Mouse (Mus musculus): ENCODE results near the gene Mmd. TPM values are rescaled to one million over a fixed set of nuclear protein-coding genes. Genes with fewer than 3 reads are reported as not detected.

The Mmd gene
- total RNA-seq, 2 experiments from 2014 or later, result 364 to 381 TPM

DNA sequence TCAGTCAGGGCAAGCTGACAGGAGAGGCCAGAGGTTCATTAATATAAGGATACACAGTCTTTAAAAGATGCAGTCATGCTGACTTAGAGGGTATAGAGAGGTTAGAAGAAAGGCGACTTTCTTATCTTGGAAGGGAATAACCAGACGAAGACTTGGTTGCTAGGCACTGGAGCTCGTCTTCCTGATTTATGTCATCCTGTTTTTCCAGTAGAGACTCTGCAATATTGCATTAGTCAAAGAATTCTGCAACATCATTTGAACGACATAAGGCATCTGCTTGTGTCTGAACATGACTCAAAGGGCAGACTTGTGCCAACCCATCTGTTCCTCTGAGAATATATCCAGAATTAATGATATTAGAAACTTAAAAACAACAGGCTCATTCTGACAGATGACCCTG is 16.6 kb upstream of the Mmd start:
- DNase-seq (ENCODE audit: low spot score in 2 of 2), result peak in 1 of 2 experiments; percentile 81
- Histone ChIP-seq H3K4me3 (no peak overlapping the region), H3K27ac (peak overlapping the region; percentile 92)
- no peak for TF ChIP-seq CTCF (conservative IDR thresholded peaks at IDR 0.05)

DNA sequence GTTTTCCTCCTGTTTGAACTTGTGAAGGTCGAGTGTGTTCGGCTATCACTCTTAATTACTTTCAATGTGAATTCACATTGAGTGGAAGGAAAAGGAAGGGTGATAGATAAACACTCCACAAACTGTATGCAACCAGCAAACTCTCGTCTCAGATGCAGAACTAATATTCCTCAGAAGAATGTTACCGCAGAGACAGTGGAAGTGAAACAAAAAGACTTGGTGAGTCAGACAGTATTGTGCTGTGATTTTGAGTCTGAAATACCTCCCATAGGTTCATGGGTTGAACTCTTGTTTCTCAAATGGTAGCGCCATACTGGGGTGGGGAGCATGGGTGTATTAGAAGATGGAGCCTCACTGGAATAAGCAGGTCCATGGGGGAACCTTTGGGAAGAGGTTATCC is 14.0 kb upstream of the Mmd start:
- DNase-seq (ENCODE audit: low spot score in 2 of 2), result no peak
- Histone ChIP-seq H3K27ac (no peak overlapping the region), H3K4me3 (no peak overlapping the region)
- no peak for TF ChIP-seq CTCF (conservative IDR thresholded peaks at IDR 0.05)

- no peak overlapping the region for H3K4me3 ChIP-seq
- no peak overlapping the region for H3K27ac ChIP-seq
- TF ChIP-seq CTCF (conservative IDR thresholded peaks at IDR 0.05), result no peak
- no peak for DNase-seq (ENCODE audit: low spot score in 2 of 2)
These were observed 11.6 kb upstream of the Mmd start for GRCm38 (mm10) chr11:90237616-90238015.

DNA sequence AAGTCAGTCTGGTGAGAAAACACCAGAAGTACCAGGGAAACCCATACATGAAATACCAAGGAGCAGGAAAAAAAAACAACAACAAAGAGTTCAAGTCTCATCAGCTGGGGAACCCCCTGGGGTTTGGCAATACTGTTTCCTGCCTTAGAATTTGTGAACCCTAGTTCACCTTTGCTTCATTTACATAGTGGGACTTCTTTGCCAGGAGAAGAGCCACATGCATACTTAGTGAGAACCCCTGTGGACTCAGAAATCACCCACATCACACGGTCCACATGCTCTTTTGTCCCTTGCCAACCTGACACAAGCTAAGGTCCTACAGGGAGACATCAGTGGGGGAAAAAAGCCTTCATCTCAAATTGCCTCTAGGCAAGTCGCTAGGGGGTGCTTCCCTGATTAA is 10.6 kb upstream of the Mmd start:
- no peak overlapping the region for H3K4me3 ChIP-seq
- no peak for TF ChIP-seq CTCF (conservative IDR thresholded peaks at IDR 0.05)
- H3K27ac ChIP-seq, result no peak overlapping the region
- DNase-seq (ENCODE audit: low spot score in 2 of 2), result no peak

- no peak for DNase-seq (ENCODE audit: low spot score in 2 of 2)
- H3K4me3 ChIP-seq, result no peak overlapping the region
- TF ChIP-seq CTCF (conservative IDR thresholded peaks at IDR 0.05), result no peak
- H3K27ac ChIP-seq, result no peak overlapping the region
These were observed 8.5 kb upstream of the Mmd start for GRCm38 (mm10) chr11:90240652-90241330.

GRCm38 (mm10) chr11:90241874-90242273 is 7.4 kb upstream of the Mmd start:
- TF ChIP-seq CTCF (conservative IDR thresholded peaks at IDR 0.05), result no peak
- Histone ChIP-seq H3K4me3 (no peak overlapping the region), H3K27ac (no peak overlapping the region)
- DNase-seq (ENCODE audit: low spot score in 2 of 2), result no peak

GRCm38 (mm10) chr11:90243300-90243699 is 6.0 kb upstream of the Mmd start:
- no peak for DNase-seq (ENCODE audit: low spot score in 2 of 2)
- no peak for TF ChIP-seq CTCF (conservative IDR thresholded peaks at IDR 0.05)
- Histone ChIP-seq H3K4me3 (no peak overlapping the region), H3K27ac (no peak overlapping the region)

DNA sequence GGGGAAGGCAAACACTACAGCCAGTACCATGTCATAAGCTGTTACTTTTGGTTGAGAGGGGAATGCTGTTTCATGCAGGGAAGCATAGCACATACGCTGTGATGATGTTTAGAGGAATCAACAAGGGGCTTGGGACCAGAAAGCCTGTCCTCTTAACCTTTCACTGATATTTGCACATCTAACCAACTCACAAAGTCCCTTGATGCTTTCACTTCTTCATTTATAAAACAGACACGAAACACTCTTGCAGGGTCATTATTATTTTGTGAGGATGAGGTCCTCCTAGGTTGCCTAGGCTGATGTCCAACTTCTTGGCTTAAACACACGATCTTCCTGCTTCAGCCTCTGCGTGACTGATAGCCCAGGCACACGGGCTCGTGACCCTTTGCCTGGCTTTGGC is 3.6 kb upstream of the Mmd start:
- no peak for TF ChIP-seq CTCF (conservative IDR thresholded peaks at IDR 0.05)
- Histone ChIP-seq H3K27ac (no peak overlapping the region), H3K4me3 (no peak overlapping the region)
- no peak for DNase-seq (ENCODE audit: low spot score in 2 of 2)

DNA sequence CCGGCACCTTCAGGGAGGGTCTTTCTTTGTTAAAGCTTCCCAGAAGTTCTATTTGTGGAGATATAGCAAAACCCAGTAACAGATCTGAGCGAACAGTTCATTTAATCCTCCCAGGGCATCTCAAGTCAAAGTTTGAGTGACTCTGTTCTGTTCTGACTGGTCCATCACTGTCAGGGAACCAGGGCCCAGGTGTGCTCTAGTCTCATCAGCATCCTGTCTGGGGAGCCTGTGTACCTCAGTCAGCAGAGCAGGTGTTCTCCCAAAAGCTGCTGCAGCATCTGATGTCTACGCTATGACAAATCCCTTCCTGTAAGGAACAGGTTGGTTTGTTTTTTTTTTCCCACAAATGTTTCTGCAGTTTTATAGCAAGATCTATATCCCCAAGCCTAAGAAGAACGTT is 2.6 kb upstream of the Mmd start:
- no peak for DNase-seq (ENCODE audit: low spot score in 2 of 2)
- Histone ChIP-seq H3K27ac (no peak overlapping the region), H3K4me3 (no peak overlapping the region)
- TF ChIP-seq CTCF (conservative IDR thresholded peaks at IDR 0.05), result no peak

DNA sequence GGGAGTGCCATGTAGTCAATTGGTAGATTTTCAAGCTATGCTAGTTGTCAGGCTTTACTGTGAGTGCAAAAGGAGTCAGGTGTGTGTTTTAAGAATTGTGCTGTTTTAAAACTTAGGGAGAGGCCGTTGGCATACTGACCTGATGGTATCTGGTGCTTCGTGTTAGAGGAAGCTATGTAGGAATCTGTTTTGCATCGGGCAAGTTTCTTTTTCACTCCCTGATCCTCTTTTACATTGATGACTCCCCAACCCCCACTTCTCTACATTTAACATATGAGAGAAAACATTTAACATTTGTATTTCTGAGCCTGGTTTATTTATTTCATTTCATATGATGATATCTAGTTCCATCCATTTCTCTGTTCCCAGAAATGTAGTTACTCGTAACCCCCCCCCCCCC is 1.5 kb upstream of the Mmd start:
- H3K4me3 ChIP-seq, result no peak overlapping the region
- TF ChIP-seq CTCF (conservative IDR thresholded peaks at IDR 0.05), result no peak
- DNase-seq (ENCODE audit: low spot score in 2 of 2), result no peak
- no peak overlapping the region for H3K27ac ChIP-seq

GRCm38 (mm10) chr11:90249701-90250141 is 465 bp downstream of the Mmd start:
- peak overlapping the region; percentile 97 for H3K27ac ChIP-seq
- peak overlapping the region; percentile 61 for H3K4me3 ChIP-seq
- TF ChIP-seq CTCF (conservative IDR thresholded peaks at IDR 0.05), result no peak
- DNase-seq (ENCODE audit: low spot score in 2 of 2), result no peak

- TF ChIP-seq CTCF (conservative IDR thresholded peaks at IDR 0.05), result 0 out of 2 replicates have a peak, but pooled peaks have one; percentile 10
- DNase-seq (ENCODE audit: low spot score in 2 of 2), result no peak
- peak overlapping the region; percentile 61 for H3K4me3 ChIP-seq
- H3K27ac ChIP-seq, result peak overlapping the region; percentile 97
These were observed 933 bp downstream of the Mmd start for GRCm38 (mm10) chr11:90250189-90250588.

DNA sequence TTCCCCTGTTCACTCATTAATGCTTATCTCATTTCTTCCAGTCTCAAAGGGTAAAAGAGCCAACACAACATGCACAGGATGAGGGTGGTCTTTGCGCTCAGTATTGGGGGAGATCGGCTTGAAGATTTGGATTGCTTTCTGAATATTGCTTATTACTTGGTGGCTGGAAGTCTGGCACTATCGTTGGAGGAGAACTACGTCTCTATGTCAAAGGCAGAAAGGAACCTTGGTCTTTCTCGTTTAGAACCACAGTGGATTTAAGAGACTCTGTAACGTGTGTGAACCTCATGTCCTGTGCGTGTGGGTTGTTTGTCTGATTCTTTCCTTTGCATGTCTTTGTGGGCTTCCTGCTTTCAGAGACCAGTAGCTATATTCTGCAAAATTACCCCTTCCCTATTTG is 1.5 kb downstream of the Mmd start:
- no peak for DNase-seq (ENCODE audit: low spot score in 2 of 2)
- no peak for TF ChIP-seq CTCF (conservative IDR thresholded peaks at IDR 0.05)
- Histone ChIP-seq H3K27ac (peak overlapping the region; percentile 97), H3K4me3 (peak overlapping the region; percentile 61)

- Histone ChIP-seq H3K4me3 (peak overlapping the region; percentile 61), H3K27ac (peak overlapping the region; percentile 97)
- DNase-seq (ENCODE audit: low spot score in 2 of 2), result no peak
- TF ChIP-seq CTCF (conservative IDR thresholded peaks at IDR 0.05), result no peak
These were observed 2.7 kb downstream of the Mmd start for GRCm38 (mm10) chr11:90251923-90252322.

Data from layer of hippocampus, adult 2 months (tissue).